Mouse (Mus musculus) neural tube, embryonic 11.5 days (tissue): ENCODE measurements at regions not wholly inside any gene's neighbourhood (a gene's known extent, or its start where the extent isn't known, plus 50 kb on each side); places are given as distances from the start of the nearest gene placed in this dataset.
A peak's percentile ranks its signal among the peaks of the same experiment; 100 is the strongest.

Experiments used
- ATAC-seq: fragments of 200-750 bp; cut with Nextera tagmentation; 2 replicates; pipeline ENCODE4 v1.8.0; 2017; ENCODE audit warnings: moderate number of reproducible peaks, mild to moderate bottlenecking, moderate TSS enrichment, moderate library complexity; ENCODE audit not compliant: insufficient read depth, low FRiP score, low TSS enrichment
- DNase-seq: peaks from one replicate; pipeline ENCODE4 v3.0.0-alpha.2; 2015; ENCODE audit warnings: low spot score
- H3K27ac ChIP-seq: fragments of 300-500 bp; sonication (generic); 2 replicates; pipeline ENCODE4 v1.5.1; 2014; ENCODE audit warnings: low read depth, mild to moderate bottlenecking, low read length
- H3K27me3 ChIP-seq: fragments of 300-500 bp; sonication (generic); 2 replicates; pipeline ENCODE4 v1.6.1; 2014; ENCODE audit warnings: mild to moderate bottlenecking, low read length, mixed read lengths; ENCODE audit not compliant: control insufficient read depth, insufficient read depth
- H3K36me3 ChIP-seq: fragments of 300-500 bp; sonication (generic); 2 replicates; pipeline ENCODE4 v1.6.1; 2014; ENCODE audit warnings: mild to moderate bottlenecking, low read length, moderate library complexity, mixed read lengths; ENCODE audit not compliant: control insufficient read depth, insufficient read depth
- H3K4me1 ChIP-seq: fragments of 300-500 bp; sonication (generic); 2 replicates; pipeline ENCODE4 v1.6.1; 2014; ENCODE audit warnings: low read length, mixed read lengths; ENCODE audit not compliant: control insufficient read depth, insufficient read depth
- H3K4me2 ChIP-seq: fragments of 300-500 bp; sonication (generic); 2 replicates; pipeline ENCODE4 v1.6.1; 2014; ENCODE audit warnings: low read depth, mild to moderate bottlenecking, moderate library complexity
- H3K4me3 ChIP-seq: fragments of 300-500 bp; sonication (generic); 2 replicates; pipeline ENCODE4 v1.5.1; 2014; ENCODE audit warnings: low read depth, low read length
- H3K9ac ChIP-seq: fragments of 300-500 bp; sonication (generic); 2 replicates; pipeline ENCODE4 v1.6.1; 2014; ENCODE audit warnings: mild to moderate bottlenecking, low read length
- H3K9me3 ChIP-seq: fragments of 300-500 bp; sonication (generic); 2 replicates; pipeline ENCODE4 v1.6.1; 2016; ENCODE audit warnings: low read length; ENCODE audit not compliant: control insufficient read depth
- WGBS: fragments of 180-500 bp; shearing (Covaris S2); extraction: QIAGEN DNeasy Blood & Tissue Kit; methylation state at CpG from one replicate; pipeline ENCODE4 v1.1.7; 2014; 5-methylcytosine and 5-hydroxymethylcytosine counted together

DNA sequence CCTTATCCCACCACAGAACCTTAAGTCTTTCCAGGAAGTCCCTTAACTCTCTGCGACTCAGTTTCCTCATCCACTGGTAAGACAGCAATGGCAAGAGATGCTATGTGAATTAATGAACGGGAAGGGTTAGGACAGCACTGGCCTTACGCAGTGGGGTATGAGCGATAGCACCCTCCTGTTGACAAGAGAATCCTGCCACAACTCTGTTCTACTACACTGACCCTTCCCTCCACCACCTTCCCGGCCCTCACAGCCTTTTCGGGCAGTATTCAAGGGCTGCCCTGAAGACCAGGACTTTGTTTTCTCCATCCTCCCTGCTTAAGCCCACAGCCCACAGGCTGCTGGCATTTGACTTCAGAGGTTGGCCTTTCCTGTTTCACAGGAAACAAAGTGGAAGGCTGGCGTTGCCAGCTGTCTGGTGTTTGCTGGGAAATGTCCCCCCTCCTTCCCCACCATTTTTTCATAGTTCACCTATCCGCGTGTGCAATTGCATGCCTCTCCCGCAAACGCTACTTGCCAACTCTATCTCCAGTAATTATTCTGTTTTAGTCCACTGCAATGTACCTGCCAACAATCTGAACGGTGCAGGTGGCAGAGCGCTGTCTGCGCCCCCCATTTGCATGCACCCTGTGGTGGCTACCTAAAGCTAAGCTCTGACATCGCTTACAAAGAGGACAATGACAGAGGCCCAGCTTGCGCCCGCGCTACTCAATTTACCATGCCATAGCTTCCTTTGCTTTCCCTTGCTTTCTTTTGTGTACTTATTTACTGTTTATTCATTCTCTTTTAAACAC, 251.2 kb upstream of the Sp8 start:
- Histone ChIP-seq H3K4me2 (peak overlapping the region; percentile 26; the same call in 1 of the 2 replicates), H3K27ac (no peak overlapping the region), H3K4me1 (no peaks in the 10 kb centered on the region), H3K9ac (no peak overlapping the region), H3K36me3 (no peaks in the 10 kb centered on the region), H3K9me3 (no peaks in the 10 kb centered on the region), H3K4me3 (no peak overlapping the region), H3K27me3 (no peaks in the 10 kb centered on the region)
- ATAC-seq (no peak), DNase-seq (no peak)
- WGBS: 33% methylated on average over 18 of the region's 18 CpGs

DNA sequence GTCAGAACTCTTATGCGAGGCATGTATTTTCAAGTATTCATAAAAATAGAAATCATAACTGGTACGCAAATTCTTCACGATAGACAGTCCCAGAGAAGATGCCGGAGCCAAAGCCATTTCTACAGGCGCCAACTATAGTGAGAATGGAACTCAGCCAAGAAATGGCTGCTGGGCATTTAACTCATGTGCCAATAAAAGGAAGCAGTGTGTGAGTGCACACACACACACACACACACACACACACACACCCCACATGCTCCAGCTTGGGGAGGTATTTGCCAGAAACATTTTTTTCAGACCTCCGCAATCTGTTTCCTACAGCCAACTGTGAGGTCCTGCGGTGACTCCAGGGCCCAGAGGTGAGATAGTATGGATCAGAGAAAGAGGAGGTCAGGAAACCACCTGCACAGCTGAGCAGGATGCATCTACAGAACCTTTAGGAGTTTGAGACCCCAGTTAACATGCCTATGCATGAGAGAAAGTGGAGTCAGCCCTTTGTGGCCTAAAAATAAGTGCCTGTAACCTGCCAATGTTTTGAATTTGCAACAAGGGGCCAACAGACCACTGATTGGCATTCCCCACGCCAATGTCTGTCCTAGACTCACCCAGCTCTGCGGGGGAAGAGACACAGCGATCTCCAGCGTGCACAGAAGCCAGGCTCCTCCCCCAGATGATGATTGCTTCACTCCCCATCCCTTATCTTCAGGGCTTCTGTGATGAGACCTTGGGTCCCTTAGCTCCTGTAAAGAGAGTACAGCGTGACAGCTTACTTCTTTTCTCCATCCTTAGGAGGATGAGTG, 262.1 kb upstream of the Sp8 start:
- Histone ChIP-seq H3K4me1 (no peaks in the 10 kb centered on the region), H3K9ac (no peak overlapping the region), H3K4me3 (no peak overlapping the region), H3K36me3 (no peaks in the 10 kb centered on the region), H3K27ac (no peak overlapping the region), H3K9me3 (no peaks in the 10 kb centered on the region), H3K27me3 (no peaks in the 10 kb centered on the region), H3K4me2 (no peak overlapping the region)
- DNase-seq: no peak
- WGBS: 81% methylated on average over 12 of the region's 12 CpGs
- no peak for ATAC-seq

DNA sequence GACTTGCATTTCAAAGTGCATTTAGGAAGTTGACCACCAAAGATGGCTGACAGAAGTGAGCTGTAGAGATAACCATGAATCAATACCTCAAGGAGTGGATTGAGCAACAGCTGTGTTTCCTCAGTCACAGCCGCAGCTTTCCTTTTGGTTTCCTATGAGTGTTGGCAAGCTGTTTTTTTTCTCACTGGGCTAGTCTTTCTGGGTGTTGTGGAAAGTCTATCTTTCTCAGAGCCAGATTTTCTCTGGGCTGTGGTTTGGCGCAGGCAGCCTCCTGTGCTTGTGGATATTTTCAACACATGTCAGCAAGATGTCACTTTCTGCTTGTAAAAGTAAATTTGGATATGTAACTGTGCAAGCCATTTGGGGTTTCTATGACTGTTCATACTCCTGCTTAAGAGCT, 268.6 kb upstream of the Sp4 start:
- Histone ChIP-seq H3K4me2 (no peak overlapping the region), H3K9ac (no peak overlapping the region), H3K27me3 (no peaks in the 10 kb centered on the region), H3K4me1 (peaks cover under 1% of the 10 kb centered on the region; the same call in 1 of the 2 replicates), H3K4me3 (no peak overlapping the region), H3K9me3 (no peaks in the 10 kb centered on the region), H3K36me3 (no peaks in the 10 kb centered on the region), H3K27ac (no peak overlapping the region)
- WGBS: 77% methylated on average over 2 of the region's 2 CpGs
- ATAC-seq (no peak), DNase-seq (no peak)

DNA sequence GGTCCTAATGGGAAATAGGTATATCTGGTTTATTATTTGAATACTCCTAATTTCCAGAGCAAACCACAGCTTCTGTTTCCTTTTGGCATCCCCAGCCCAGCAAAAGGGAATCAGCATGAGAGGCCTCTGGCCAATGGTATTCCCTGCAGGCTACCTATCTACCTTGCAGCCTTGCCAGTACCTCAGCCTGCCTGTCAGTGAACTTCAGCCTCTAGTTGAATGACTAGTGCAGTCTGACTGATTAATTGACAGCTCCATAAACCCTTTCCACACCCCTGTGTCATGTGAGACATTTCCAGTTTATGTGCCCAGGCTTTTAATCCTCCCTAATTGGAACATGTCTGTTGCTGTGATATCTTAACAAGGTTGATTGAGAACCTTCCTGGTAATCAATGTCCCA, 265.4 kb upstream of the Sp4 start:
- H3K9ac ChIP-seq: no peak overlapping the region
- no peak overlapping the region for H3K4me2 ChIP-seq
- no peaks in the 10 kb centered on the region for H3K36me3 ChIP-seq
- no peak overlapping the region for H3K27ac ChIP-seq
- H3K4me1 ChIP-seq: peaks cover 3% of the 10 kb centered on the region; the same call in 1 of the 2 replicates
- no peak overlapping the region for H3K4me3 ChIP-seq
- H3K9me3 ChIP-seq: no peaks in the 10 kb centered on the region
- no peaks in the 10 kb centered on the region for H3K27me3 ChIP-seq
- no peak for DNase-seq
- ATAC-seq: no peak

DNA sequence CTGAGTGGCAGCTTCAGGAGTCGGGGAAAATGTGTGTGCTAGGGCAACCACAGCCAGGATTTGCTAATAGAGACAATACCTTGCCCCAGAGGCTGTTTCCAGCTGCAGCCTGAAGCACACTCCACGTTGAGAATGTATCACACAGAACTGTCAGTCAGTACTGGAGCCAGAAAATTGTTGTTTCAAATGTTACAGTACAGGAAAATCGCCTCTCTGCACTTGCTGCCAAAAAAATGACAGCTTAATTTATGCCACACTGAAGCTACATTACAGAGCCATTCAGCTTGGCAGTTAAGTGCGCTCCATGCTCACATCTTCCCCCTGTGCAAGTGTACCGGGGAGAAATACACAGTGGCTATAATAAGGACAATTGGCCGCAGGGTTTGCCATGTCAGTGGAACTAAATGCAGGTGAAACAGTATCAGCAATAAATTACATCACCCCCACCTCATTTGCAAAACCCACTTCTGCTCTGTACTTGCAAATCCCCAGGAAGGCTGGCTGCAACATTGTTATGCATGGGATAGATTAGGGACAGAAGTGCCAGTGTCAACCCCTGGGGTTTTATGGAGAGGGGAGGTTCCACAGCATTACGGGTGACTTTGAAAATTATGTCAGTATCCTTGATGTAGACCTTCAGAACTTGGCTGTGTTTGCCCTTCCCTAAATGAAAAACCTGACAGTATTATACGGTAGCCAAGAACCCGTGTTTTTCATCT, 263.3 kb upstream of the Sp4 start:
- Histone ChIP-seq H3K36me3 (no peaks in the 10 kb centered on the region), H3K27me3 (no peaks in the 10 kb centered on the region), H3K9me3 (no peaks in the 10 kb centered on the region), H3K4me2 (no peak overlapping the region), H3K27ac (no peak overlapping the region), H3K4me3 (no peak overlapping the region), H3K9ac (no peak overlapping the region), H3K4me1 (peaks cover 3% of the 10 kb centered on the region; the same call in 1 of the 2 replicates)
- DNase-seq: peak; percentile 22
- 11% methylated on average over 9 of the region's 9 CpGs for WGBS
- ATAC-seq: peak; percentile 48

DNA sequence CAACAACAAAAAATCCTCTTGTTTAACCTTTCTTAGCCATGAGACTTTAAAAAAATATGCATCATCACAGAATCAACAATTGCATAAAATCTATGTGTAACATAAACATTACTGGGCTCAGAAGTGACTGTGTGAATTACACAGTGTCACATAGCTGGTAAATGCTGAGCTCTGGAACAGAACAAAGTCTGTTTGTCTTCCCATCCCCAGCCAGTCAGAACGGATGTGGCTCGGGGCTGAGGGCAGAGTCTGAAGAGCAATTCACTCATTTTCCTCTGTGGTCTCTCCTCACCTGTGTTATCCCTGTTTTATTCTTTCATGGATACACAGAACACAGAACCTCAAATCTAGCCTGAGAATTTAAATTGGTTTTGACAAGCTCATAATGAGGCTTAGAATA, 261.0 kb upstream of the Sp4 start:
- ATAC-seq (no peak), DNase-seq (no peak)
- Histone ChIP-seq H3K36me3 (no peaks in the 10 kb centered on the region), H3K4me1 (peaks cover 3% of the 10 kb centered on the region; the same call in 1 of the 2 replicates), H3K27ac (no peak overlapping the region), H3K9me3 (no peaks in the 10 kb centered on the region), H3K4me3 (no peak overlapping the region), H3K4me2 (no peak overlapping the region), H3K9ac (no peak overlapping the region), H3K27me3 (no peaks in the 10 kb centered on the region)
- 32% methylated on average over 2 of the region's 2 CpGs for WGBS

DNA sequence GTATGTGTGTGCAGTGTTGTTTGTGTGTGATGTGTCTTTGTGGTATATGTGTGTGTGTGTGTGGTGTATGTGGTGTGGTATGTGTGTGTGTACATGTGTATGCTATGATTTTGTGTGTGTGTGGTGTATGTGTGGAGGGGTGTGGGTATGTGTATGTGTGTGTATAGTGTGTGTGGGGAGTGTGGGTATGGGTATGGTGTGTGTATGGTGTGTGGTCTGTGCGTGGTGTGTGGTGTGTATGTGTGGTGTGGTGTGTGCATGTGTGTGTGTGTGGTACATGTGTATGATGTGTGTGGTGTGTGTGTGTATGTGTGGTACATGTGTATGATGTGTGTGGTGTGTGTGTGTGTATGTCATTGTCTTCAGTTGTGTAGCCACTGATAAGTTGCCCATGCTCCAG, 247.8 kb upstream of the Sp4 start:
- no peak overlapping the region for H3K9ac ChIP-seq
- no peak for ATAC-seq
- no peak overlapping the region for H3K4me2 ChIP-seq
- no peaks in the 10 kb centered on the region for H3K9me3 ChIP-seq
- H3K4me1 ChIP-seq: no peaks in the 10 kb centered on the region
- no peak overlapping the region for H3K27ac ChIP-seq
- no peak overlapping the region for H3K4me3 ChIP-seq
- 83% methylated on average over 1 of the region's 1 CpGs for WGBS
- no peaks in the 10 kb centered on the region for H3K27me3 ChIP-seq
- DNase-seq: no peak
- H3K36me3 ChIP-seq: no peaks in the 10 kb centered on the region

DNA sequence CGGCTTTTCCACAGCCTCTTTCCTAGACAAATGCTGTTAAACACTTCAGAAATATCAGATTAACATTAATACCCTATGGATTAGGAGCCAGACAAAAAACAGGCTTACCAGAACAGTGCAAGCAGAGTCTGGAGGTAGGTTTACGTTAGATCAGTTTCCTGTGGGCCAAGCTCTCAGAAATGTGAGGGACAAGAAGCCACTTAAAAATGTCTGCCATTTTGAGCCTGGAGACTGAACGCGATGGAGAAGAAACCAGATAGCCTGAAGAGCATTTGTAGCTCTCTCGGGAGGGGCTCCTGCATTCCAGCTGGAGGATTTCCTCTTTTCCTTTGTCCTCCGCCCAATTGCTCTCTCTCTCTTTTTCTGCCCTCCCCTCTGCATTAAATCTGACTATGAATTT, 239.1 kb upstream of the Sp4 start:
- DNase-seq (no peak), ATAC-seq (no peak)
- no peaks in the 10 kb centered on the region for H3K36me3 ChIP-seq
- WGBS: 52% methylated on average over 6 of the region's 6 CpGs
- no peaks in the 10 kb centered on the region for H3K9me3 ChIP-seq
- no peak overlapping the region for H3K4me2 ChIP-seq
- H3K27me3 ChIP-seq: no peaks in the 10 kb centered on the region
- H3K9ac ChIP-seq: no peak overlapping the region
- no peaks in the 10 kb centered on the region for H3K4me1 ChIP-seq
- H3K4me3 ChIP-seq: no peak overlapping the region
- H3K27ac ChIP-seq: no peak overlapping the region
